Mouse (Mus musculus) liver, embryonic 11.5 days (tissue): ENCODE data around the gene Srgap2. TPM values are rescaled to one million over a fixed set of nuclear protein-coding genes. Genes with fewer than 3 reads are reported as not detected.

Experiments
- ATAC-seq: fragments of 200-750 bp; cut with Nextera tagmentation; replicated peaks from 2 replicates; pipeline ENCODE4 v1.8.0; 2017; ENCODE audit warnings: moderate number of reproducible peaks, mild to moderate bottlenecking, moderate TSS enrichment, moderate library complexity; ENCODE audit not compliant: low FRiP score
- DNase-seq: peaks from one replicate; pipeline ENCODE4 v3.0.0-alpha.2; 2017; ENCODE audit warnings: low spot score
- H3K27ac ChIP-seq: fragments of 300-500 bp; sonication (generic); 2 replicates; pipeline ENCODE4 v1.5.1; 2014; ENCODE audit warnings: mild to moderate bottlenecking, low read depth, low read length, control low read depth
- H3K27me3 ChIP-seq: fragments of 300-500 bp; sonication (generic); replicated peaks from 2 replicates; pipeline ENCODE4 v1.6.1; 2014; ENCODE audit warnings: low read length, mixed read lengths; ENCODE audit not compliant: control insufficient read depth, insufficient read depth
- H3K36me3 ChIP-seq: fragments of 300-500 bp; sonication (generic); 2 replicates; pipeline ENCODE4 v1.6.1; 2014; ENCODE audit warnings: mild to moderate bottlenecking, low read length, moderate library complexity, mixed read lengths; ENCODE audit not compliant: control insufficient read depth, insufficient read depth
- H3K4me1 ChIP-seq: fragments of 300-500 bp; sonication (generic); replicated peaks from 2 replicates; pipeline ENCODE4 v1.6.1; 2014; ENCODE audit warnings: low read length, mixed read lengths; ENCODE audit not compliant: control insufficient read depth, insufficient read depth
- H3K4me2 ChIP-seq: fragments of 300-500 bp; sonication (generic); 2 replicates; pipeline ENCODE4 v1.6.1; 2014; ENCODE audit warnings: mild to moderate bottlenecking, control low read depth, moderate library complexity
- H3K4me3 ChIP-seq: fragments of 300-500 bp; sonication (generic); 2 replicates; pipeline ENCODE4 v1.5.1; 2014; ENCODE audit warnings: low read depth, low read length, control low read depth
- H3K9ac ChIP-seq: fragments of 300-500 bp; sonication (generic); 2 replicates; pipeline ENCODE4 v1.6.1; 2014; ENCODE audit warnings: low read depth, low read length, control low read depth
- H3K9me3 ChIP-seq: fragments of 300-500 bp; sonication (generic); 2 replicates; pipeline ENCODE4 v1.6.1; 2016; ENCODE audit warnings: low read length, inconsistent platforms, mixed read lengths; ENCODE audit not compliant: control insufficient read depth
- WGBS: fragments of 180-500 bp; shearing (Covaris S2); extraction: QIAGEN DNeasy Blood & Tissue Kit; methylation state at CpG from one replicate; pipeline ENCODE4 v1.1.7; 2014; 5-methylcytosine and 5-hydroxymethylcytosine counted together
- polyA plus RNA-seq: library from polyadenylated mRNA; unstranded; fragments of >200 nt; fragmentation: Nextera tagmentation; extraction: Ambion mirVana; gene quantifications from 2 replicates; pipeline ENCODE4 v1.2.1, GENCODE M21; 2014

Gene Srgap2
- polyA plus RNA-seq, 1 experiment from 2014 or later, result 16.1 TPM

- H3K4me1 ChIP-seq, result no peaks in the 10 kb centered on the region
- no peaks in the 10 kb centered on the region for H3K27me3 ChIP-seq
- ATAC-seq (no peak), DNase-seq (no peak)
- no peak overlapping the region for H3K4me2 ChIP-seq
- no peak overlapping the region for H3K9ac ChIP-seq
- H3K9me3 ChIP-seq, result no peaks in the 10 kb centered on the region
- no peaks in the 10 kb centered on the region for H3K36me3 ChIP-seq
- 85% methylated on average over 4 of the region's 4 CpGs for WGBS
- no peak overlapping the region for H3K27ac ChIP-seq
- no peak overlapping the region for H3K4me3 ChIP-seq
These were observed 233.8 kb downstream of the Srgap2 start for GRCm38 (mm10) chr1:131293221-131293921.

- H3K36me3 ChIP-seq, result no peaks in the 10 kb centered on the region
- H3K27me3 ChIP-seq, result no peaks in the 10 kb centered on the region
- no peak overlapping the region for H3K4me2 ChIP-seq
- H3K4me3 ChIP-seq, result no peak overlapping the region
- DNase-seq (peak; percentile 48), ATAC-seq (no peak)
- WGBS, result 40% methylated on average over 2 of the region's 2 CpGs
- no peak overlapping the region for H3K27ac ChIP-seq
- H3K9ac ChIP-seq, result no peak overlapping the region
- no peaks in the 10 kb centered on the region for H3K4me1 ChIP-seq
- H3K9me3 ChIP-seq, result no peaks in the 10 kb centered on the region
These were observed 236.5 kb downstream of the Srgap2 start for GRCm38 (mm10) chr1:131290648-131291047.

GRCm38 (mm10) chr1:131288938-131289337, 238.2 kb downstream of the Srgap2 start:
- H3K4me1 ChIP-seq, result no peaks in the 10 kb centered on the region
- H3K27me3 ChIP-seq, result no peaks in the 10 kb centered on the region
- no peaks in the 10 kb centered on the region for H3K36me3 ChIP-seq
- H3K4me3 ChIP-seq, result no peak overlapping the region
- ATAC-seq (no peak), DNase-seq (no peak)
- H3K27ac ChIP-seq, result no peak overlapping the region
- WGBS, result 84% methylated on average over 6 of the region's 6 CpGs
- no peak overlapping the region for H3K4me2 ChIP-seq
- H3K9me3 ChIP-seq, result no peaks in the 10 kb centered on the region
- no peak overlapping the region for H3K9ac ChIP-seq

- H3K9me3 ChIP-seq, result no peaks in the 10 kb centered on the region
- H3K27ac ChIP-seq, result no peak overlapping the region
- ATAC-seq (no peak), DNase-seq (no peak)
- no peak overlapping the region for H3K9ac ChIP-seq
- no peaks in the 10 kb centered on the region for H3K27me3 ChIP-seq
- H3K4me1 ChIP-seq, result no peaks in the 10 kb centered on the region
- no peak overlapping the region for H3K4me3 ChIP-seq
- no peak overlapping the region for H3K4me2 ChIP-seq
- H3K36me3 ChIP-seq, result no peaks in the 10 kb centered on the region
- 67% methylated on average over 2 of the region's 2 CpGs for WGBS
These were observed 239.9 kb downstream of the Srgap2 start for GRCm38 (mm10) chr1:131287267-131287666.

GRCm38 (mm10) chr1:131286803-131287202, 240.3 kb downstream of the Srgap2 start:
- Histone ChIP-seq H3K9ac (no peak overlapping the region), H3K36me3 (no peaks in the 10 kb centered on the region), H3K9me3 (no peaks in the 10 kb centered on the region), H3K27me3 (no peaks in the 10 kb centered on the region), H3K4me3 (no peak overlapping the region), H3K27ac (no peak overlapping the region), H3K4me2 (no peak overlapping the region), H3K4me1 (no peaks in the 10 kb centered on the region)
- DNase-seq, result no peak
- 56% methylated on average over 5 of the region's 5 CpGs for WGBS
- ATAC-seq, result no peak

- DNase-seq (no peak), ATAC-seq (no peak)
- H3K4me1 ChIP-seq, result no peaks in the 10 kb centered on the region
- H3K27ac ChIP-seq, result no peak overlapping the region
- no peaks in the 10 kb centered on the region for H3K27me3 ChIP-seq
- WGBS, result 77% methylated on average over 4 of the region's 4 CpGs
- no peaks in the 10 kb centered on the region for H3K9me3 ChIP-seq
- no peak overlapping the region for H3K4me2 ChIP-seq
- H3K9ac ChIP-seq, result no peak overlapping the region
- H3K36me3 ChIP-seq, result no peaks in the 10 kb centered on the region
- no peak overlapping the region for H3K4me3 ChIP-seq
These were observed 242.5 kb downstream of the Srgap2 start for GRCm38 (mm10) chr1:131284616-131285015.

GRCm38 (mm10) chr1:131284167-131284566, 243.0 kb downstream of the Srgap2 start:
- 82% methylated on average over 1 of the region's 1 CpGs for WGBS
- H3K36me3 ChIP-seq, result no peaks in the 10 kb centered on the region
- H3K4me1 ChIP-seq, result 0 out of 2 replicates have a peak, but pooled peaks cover under 1% of the 10 kb centered on the region
- no peak for ATAC-seq
- H3K4me2 ChIP-seq, result no peak overlapping the region
- no peak overlapping the region for H3K27ac ChIP-seq
- no peak overlapping the region for H3K4me3 ChIP-seq
- DNase-seq, result no peak
- no peak overlapping the region for H3K9ac ChIP-seq
- no peaks in the 10 kb centered on the region for H3K9me3 ChIP-seq
- H3K27me3 ChIP-seq, result no peaks in the 10 kb centered on the region

GRCm38 (mm10) chr1:131281731-131282130, 245.4 kb downstream of the Srgap2 start:
- Histone ChIP-seq H3K9ac (no peak overlapping the region), H3K9me3 (no peaks in the 10 kb centered on the region), H3K27ac (no peak overlapping the region), H3K4me3 (no peak overlapping the region), H3K4me1 (peaks cover 7% of the 10 kb centered on the region; the same call in 1 of the 2 replicates), H3K4me2 (no peak overlapping the region), H3K27me3 (no peaks in the 10 kb centered on the region), H3K36me3 (no peaks in the 10 kb centered on the region)
- no peak for ATAC-seq
- DNase-seq, result no peak
- 65% methylated on average over 4 of the region's 4 CpGs for WGBS

- 43% methylated on average over 3 of the region's 3 CpGs for WGBS
- no peak for ATAC-seq
- Histone ChIP-seq H3K36me3 (no peaks in the 10 kb centered on the region), H3K4me1 (peaks cover 7% of the 10 kb centered on the region; the same call in 1 of the 2 replicates), H3K9ac (no peak overlapping the region), H3K27ac (no peak overlapping the region), H3K9me3 (no peaks in the 10 kb centered on the region), H3K27me3 (no peaks in the 10 kb centered on the region), H3K4me3 (no peak overlapping the region), H3K4me2 (no peak overlapping the region)
- no peak for DNase-seq
These were observed 246.9 kb downstream of the Srgap2 start for GRCm38 (mm10) chr1:131280280-131280679.
